Mouse (Mus musculus) intestine, embryonic 16.5 days (tissue): Measurements from ENCODE around the gene Kcnk4. TPM values are rescaled to one million over a fixed set of nuclear protein-coding genes. Genes with fewer than 3 reads are reported as not detected.
"Not testable (repeated sequence)": the region's sequence is repeated elsewhere in the genome, so short reads cannot be mapped to it uniquely, and the experiment has no call there.

ENCODE experiments used
- ATAC-seq: fragments of 200-750 bp; cut with Nextera tagmentation; 2 replicates; pipeline ENCODE4 v1.8.0; 2017; ENCODE audit warnings: moderate TSS enrichment, moderate library complexity
- H3K27ac ChIP-seq: fragments of 300-500 bp; sonication (generic); 2 replicates; pipeline ENCODE4 v1.5.1; 2014; ENCODE audit warnings: mild to moderate bottlenecking, low read length
- H3K27me3 ChIP-seq: fragments of 300-500 bp; sonication (generic); replicated peaks from 2 replicates; pipeline ENCODE4 v1.6.1; 2014; ENCODE audit warnings: low read length, control low read depth, mixed read lengths; ENCODE audit not compliant: control insufficient read depth, insufficient read depth
- H3K36me3 ChIP-seq: fragments of 300-500 bp; sonication (generic); 2 replicates; pipeline ENCODE4 v1.6.1; 2014; ENCODE audit warnings: low read length, control low read depth; ENCODE audit not compliant: control insufficient read depth, insufficient read depth
- H3K4me1 ChIP-seq: fragments of 300-500 bp; sonication (generic); 2 replicates; pipeline ENCODE4 v1.6.1; 2014; ENCODE audit warnings: low read length, control low read depth, mixed read lengths; ENCODE audit not compliant: control insufficient read depth, insufficient read depth
- H3K4me2 ChIP-seq: fragments of 300-500 bp; sonication (generic); 2 replicates; pipeline ENCODE4 v1.6.1; 2014; ENCODE audit warnings: low read depth, low read length, control low read depth
- H3K4me3 ChIP-seq: fragments of 300-500 bp; sonication (generic); 2 replicates; pipeline ENCODE4 v1.5.1; 2014; ENCODE audit warnings: mild to moderate bottlenecking, low read length
- H3K9ac ChIP-seq: fragments of 300-500 bp; sonication (generic); 2 replicates; pipeline ENCODE4 v1.6.1; 2014; ENCODE audit warnings: low read depth, low read length
- H3K9me3 ChIP-seq: fragments of 300-500 bp; sonication (generic); 2 replicates; pipeline ENCODE4 v1.6.1; 2016; ENCODE audit warnings: low read length, control low read depth; ENCODE audit not compliant: control insufficient read depth
- WGBS: fragments of 180-500 bp; shearing (Covaris S2); extraction: QIAGEN DNeasy Blood & Tissue Kit; methylation state at CpG from one replicate; pipeline ENCODE4 v1.1.7; 2014; 5-methylcytosine and 5-hydroxymethylcytosine counted together
- polyA plus RNA-seq: library from polyadenylated mRNA; unstranded; fragments of >200 nt; fragmentation: Nextera tagmentation; extraction: Ambion mirVana; gene quantifications from 2 replicates; pipeline ENCODE4 v1.2.1, GENCODE M21; 2015

The Kcnk4 gene
- polyA plus RNA-seq, 1 experiment from 2014 or later, result 0.48 TPM

GRCm38 (mm10) chr19:6912205-6912970, 21.9 kb downstream of the Kcnk4 start:
- ATAC-seq, result no peak
- 93% methylated on average over 15 of the region's 15 CpGs for WGBS
- H3K4me1 ChIP-seq, result peaks cover 22% of the 10 kb centered on the region
- H3K4me3 ChIP-seq, result no peak overlapping the region
- H3K27me3 ChIP-seq, result no peaks in the 10 kb centered on the region
- H3K9ac ChIP-seq, result no peak overlapping the region
- H3K4me2 ChIP-seq, result no peak overlapping the region
- H3K27ac ChIP-seq, result no peak overlapping the region
- peaks cover 22% of the 10 kb centered on the region for H3K36me3 ChIP-seq
- H3K9me3 ChIP-seq, result no peaks in the 10 kb centered on the region

- peaks cover 19% of the 10 kb centered on the region for H3K36me3 ChIP-seq
- peak overlapping the region; percentile 28 for H3K4me3 ChIP-seq
- H3K9ac ChIP-seq, result peak overlapping the region; percentile 49
- no peaks in the 10 kb centered on the region for H3K9me3 ChIP-seq
- ATAC-seq, result no peak
- H3K27ac ChIP-seq, result peak overlapping the region; percentile 23; the same call in 1 of the 2 replicates
- 81% methylated on average over 19 of the region's 19 CpGs for WGBS
- H3K27me3 ChIP-seq, result no peaks in the 10 kb centered on the region
- peaks cover 19% of the 10 kb centered on the region for H3K4me1 ChIP-seq
- peak overlapping the region; percentile 58 for H3K4me2 ChIP-seq
Observed at GRCm38 (mm10) chr19:6911101-6912074, 22.9 kb downstream of the Kcnk4 start.

GRCm38 (mm10) chr19:6910306-6910705, 24.0 kb downstream of the Kcnk4 start:
- H3K9ac ChIP-seq, result peak overlapping the region; percentile 77
- peak overlapping the region; percentile 99 for H3K27ac ChIP-seq
- not testable (repeated sequence) for H3K27me3 ChIP-seq, H3K9me3 ChIP-seq
- H3K4me2 ChIP-seq, result peak overlapping the region; percentile 58
- H3K4me1 ChIP-seq, result peaks cover 17% of the 10 kb centered on the region
- peak; percentile 48 for ATAC-seq
- H3K36me3 ChIP-seq, result peaks cover 22% of the 10 kb centered on the region
- WGBS, result 0% methylated on average over 30 of the region's 30 CpGs
- H3K4me3 ChIP-seq, result peak overlapping the region; percentile 60

- H3K9me3 ChIP-seq, result no peaks in the 10 kb centered on the region
- ATAC-seq, result peak; percentile 94
- H3K4me3 ChIP-seq, result peak within 1 kb of the TSS; percentile 60
- no peaks in the 10 kb centered on the region for H3K27me3 ChIP-seq
- H3K27ac ChIP-seq, result peak within 1 kb of the TSS; percentile 99
- peaks cover 22% of the 10 kb centered on the region for H3K36me3 ChIP-seq
- peaks cover 17% of the 10 kb centered on the region for H3K4me1 ChIP-seq
- H3K4me2 ChIP-seq, result peak within 1 kb of the TSS; percentile 58
- WGBS, result under 1% methylated on average over 65 of the region's 65 CpGs
- H3K9ac ChIP-seq, result peak within 1 kb of the TSS; percentile 77
Observed at GRCm38 (mm10) chr19:6909507-6910289, 24.6 kb downstream of the Kcnk4 start, which contains the start of the genes Trmt112 and Prdx5. Gene Trmt112 (plus strand): TSS chr19:6909698. Gene Prdx5 (minus strand): TSS chr19:6910106.

- Histone ChIP-seq H3K27ac (peak overlapping the region; percentile 99), H3K36me3 (peaks cover 26% of the 10 kb centered on the region), H3K4me2 (peak overlapping the region; percentile 58)
Observed at GRCm38 (mm10) chr19:6909021-6909420, 25.3 kb downstream of the Kcnk4 start.

GRCm38 (mm10) chr19:6907811-6908540, 26.3 kb downstream of the Kcnk4 start:
- Histone ChIP-seq H3K9ac (peak overlapping the region; percentile 41), H3K4me1 (peaks cover 17% of the 10 kb centered on the region), H3K9me3 (no peaks in the 10 kb centered on the region), H3K4me2 (peak overlapping the region; percentile 58), H3K4me3 (peak overlapping the region; percentile 60), H3K27ac (no peak overlapping the region), H3K27me3 (no peaks in the 10 kb centered on the region), H3K36me3 (peaks cover 22% of the 10 kb centered on the region)
- 80% methylated on average over 7 of the region's 7 CpGs for WGBS
- ATAC-seq, result no peak

More at GRCm38 (mm10) chr19:6909021-6909420, 25.3 kb downstream of the Kcnk4 start:
- peaks cover 17% of the 10 kb centered on the region for H3K4me1 ChIP-seq
- no peak; the same call in 1 of the 2 replicates for ATAC-seq
- H3K27me3 ChIP-seq, result no peaks in the 10 kb centered on the region
- H3K9ac ChIP-seq, result peak overlapping the region; percentile 77
- no peaks in the 10 kb centered on the region for H3K9me3 ChIP-seq
- 4% methylated on average over 11 of the region's 11 CpGs for WGBS
- H3K4me3 ChIP-seq, result peak overlapping the region; percentile 60

- peaks cover 14% of the 10 kb centered on the region for H3K4me1 ChIP-seq
- H3K27me3 ChIP-seq, result no peaks in the 10 kb centered on the region
- H3K4me3 ChIP-seq, result no peak overlapping the region
- H3K4me2 ChIP-seq, result no peak overlapping the region
- H3K27ac ChIP-seq, result no peak overlapping the region
- H3K9me3 ChIP-seq, result no peaks in the 10 kb centered on the region
- WGBS, result 88% methylated on average over 8 of the region's 8 CpGs
- no peak overlapping the region for H3K9ac ChIP-seq
- peaks cover 13% of the 10 kb centered on the region for H3K36me3 ChIP-seq
- no peak for ATAC-seq
Observed at GRCm38 (mm10) chr19:6907094-6907493, 27.2 kb downstream of the Kcnk4 start.

- no peaks in the 10 kb centered on the region for H3K9me3 ChIP-seq
- no peaks in the 10 kb centered on the region for H3K27me3 ChIP-seq
- peaks cover 6% of the 10 kb centered on the region; the same call in 1 of the 2 replicates for H3K36me3 ChIP-seq
- ATAC-seq, result no peak
- H3K4me2 ChIP-seq, result no peak overlapping the region
- 0 out of 2 replicates have a peak overlapping the region, but pooled peaks have one; percentile 14 for H3K9ac ChIP-seq
- 74% methylated on average over 3 of the region's 3 CpGs for WGBS
- H3K4me1 ChIP-seq, result peaks cover 11% of the 10 kb centered on the region
- no peak overlapping the region for H3K27ac ChIP-seq
- H3K4me3 ChIP-seq, result no peak overlapping the region
Observed at GRCm38 (mm10) chr19:6906199-6906598, 28.1 kb downstream of the Kcnk4 start.
